Mouse (Mus musculus) liver, embryonic 11.5 days (tissue): ENCODE data around the gene A4galt. TPM values are rescaled to one million over a fixed set of nuclear protein-coding genes. Genes with fewer than 3 reads are reported as not detected.
"Not testable (repeated sequence)": the region's sequence is repeated elsewhere in the genome, so short reads cannot be mapped to it uniquely, and the experiment has no call there.

Experiments used
- ATAC-seq: fragments of 200-750 bp; cut with Nextera tagmentation; replicated peaks from 2 replicates; pipeline ENCODE4 v1.8.0; 2017; ENCODE audit warnings: moderate number of reproducible peaks, mild to moderate bottlenecking, moderate TSS enrichment, moderate library complexity; ENCODE audit not compliant: low FRiP score
- DNase-seq: peaks from one replicate; pipeline ENCODE4 v3.0.0-alpha.2; 2017; ENCODE audit warnings: low spot score
- H3K27ac ChIP-seq: fragments of 300-500 bp; sonication (generic); 2 replicates; pipeline ENCODE4 v1.5.1; 2014; ENCODE audit warnings: mild to moderate bottlenecking, low read depth, low read length, control low read depth
- H3K27me3 ChIP-seq: fragments of 300-500 bp; sonication (generic); replicated peaks from 2 replicates; pipeline ENCODE4 v1.6.1; 2014; ENCODE audit warnings: low read length, mixed read lengths; ENCODE audit not compliant: control insufficient read depth, insufficient read depth
- H3K36me3 ChIP-seq: fragments of 300-500 bp; sonication (generic); 2 replicates; pipeline ENCODE4 v1.6.1; 2014; ENCODE audit warnings: mild to moderate bottlenecking, low read length, moderate library complexity, mixed read lengths; ENCODE audit not compliant: control insufficient read depth, insufficient read depth
- H3K4me1 ChIP-seq: fragments of 300-500 bp; sonication (generic); replicated peaks from 2 replicates; pipeline ENCODE4 v1.6.1; 2014; ENCODE audit warnings: low read length, mixed read lengths; ENCODE audit not compliant: control insufficient read depth, insufficient read depth
- H3K4me2 ChIP-seq: fragments of 300-500 bp; sonication (generic); 2 replicates; pipeline ENCODE4 v1.6.1; 2014; ENCODE audit warnings: mild to moderate bottlenecking, control low read depth, moderate library complexity
- H3K4me3 ChIP-seq: fragments of 300-500 bp; sonication (generic); 2 replicates; pipeline ENCODE4 v1.5.1; 2014; ENCODE audit warnings: low read depth, low read length, control low read depth
- H3K9ac ChIP-seq: fragments of 300-500 bp; sonication (generic); 2 replicates; pipeline ENCODE4 v1.6.1; 2014; ENCODE audit warnings: low read depth, low read length, control low read depth
- H3K9me3 ChIP-seq: fragments of 300-500 bp; sonication (generic); 2 replicates; pipeline ENCODE4 v1.6.1; 2016; ENCODE audit warnings: low read length, inconsistent platforms, mixed read lengths; ENCODE audit not compliant: control insufficient read depth
- WGBS: fragments of 180-500 bp; shearing (Covaris S2); extraction: QIAGEN DNeasy Blood & Tissue Kit; methylation state at CpG from one replicate; pipeline ENCODE4 v1.1.7; 2014; 5-methylcytosine and 5-hydroxymethylcytosine counted together
- polyA plus RNA-seq: library from polyadenylated mRNA; unstranded; fragments of >200 nt; fragmentation: Nextera tagmentation; extraction: Ambion mirVana; gene quantifications from 2 replicates; pipeline ENCODE4 v1.2.1, GENCODE M21; 2014

The A4galt gene
- polyA plus RNA-seq, 1 experiment from 2014 or later: 0.12 TPM

DNA sequence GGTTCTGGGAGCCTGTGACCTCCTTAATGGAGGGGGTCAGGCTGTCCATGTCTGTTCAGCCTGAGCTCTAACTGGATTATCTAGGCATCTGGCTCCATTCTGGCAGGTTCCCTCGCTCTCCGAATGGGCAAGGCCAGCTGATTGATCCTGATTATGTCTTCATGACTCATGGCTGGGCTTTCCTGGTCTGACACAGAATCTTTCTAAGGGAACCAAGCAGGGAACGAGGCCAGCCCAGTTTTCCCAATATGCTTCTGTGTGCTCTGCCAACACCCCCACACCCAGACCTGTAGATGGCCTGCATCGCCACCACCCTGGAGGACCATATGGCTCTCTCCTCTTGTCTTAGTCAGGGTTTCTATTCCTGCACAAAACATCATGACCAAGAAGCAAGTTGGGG lies 25.9 kb upstream of the A4galt start:
- no peak overlapping the region for H3K9ac ChIP-seq
- H3K9me3 ChIP-seq: no peaks in the 10 kb centered on the region
- no peak for DNase-seq
- H3K36me3 ChIP-seq: no peaks in the 10 kb centered on the region
- no peak for ATAC-seq
- H3K27ac ChIP-seq: no peak overlapping the region
- no peaks in the 10 kb centered on the region for H3K27me3 ChIP-seq
- no peaks in the 10 kb centered on the region for H3K4me1 ChIP-seq
- WGBS: 80% methylated on average over 4 of the region's 4 CpGs
- no peak overlapping the region for H3K4me2 ChIP-seq
- H3K4me3 ChIP-seq: no peak overlapping the region

- H3K4me1 ChIP-seq, H3K27ac ChIP-seq, H3K4me2 ChIP-seq, H3K9me3 ChIP-seq, H3K36me3 ChIP-seq, H3K27me3 ChIP-seq, DNase-seq, ATAC-seq, H3K9ac ChIP-seq, H3K4me3 ChIP-seq: not testable (repeated sequence)
Measured at GRCm38 (mm10) chr15:83274237-83274636, 22.7 kb upstream of the A4galt start.

- Histone ChIP-seq H3K4me2 (no peak overlapping the region), H3K4me3 (no peak overlapping the region), H3K27ac (no peak overlapping the region), H3K9me3 (no peaks in the 10 kb centered on the region), H3K9ac (no peak overlapping the region), H3K4me1 (no peaks in the 10 kb centered on the region), H3K36me3 (no peaks in the 10 kb centered on the region), H3K27me3 (no peaks in the 10 kb centered on the region)
- no peak for ATAC-seq
- DNase-seq: no peak
- WGBS: 74% methylated on average over 2 of the region's 2 CpGs
Measured at GRCm38 (mm10) chr15:83273017-83273416, 21.4 kb upstream of the A4galt start.

DNA sequence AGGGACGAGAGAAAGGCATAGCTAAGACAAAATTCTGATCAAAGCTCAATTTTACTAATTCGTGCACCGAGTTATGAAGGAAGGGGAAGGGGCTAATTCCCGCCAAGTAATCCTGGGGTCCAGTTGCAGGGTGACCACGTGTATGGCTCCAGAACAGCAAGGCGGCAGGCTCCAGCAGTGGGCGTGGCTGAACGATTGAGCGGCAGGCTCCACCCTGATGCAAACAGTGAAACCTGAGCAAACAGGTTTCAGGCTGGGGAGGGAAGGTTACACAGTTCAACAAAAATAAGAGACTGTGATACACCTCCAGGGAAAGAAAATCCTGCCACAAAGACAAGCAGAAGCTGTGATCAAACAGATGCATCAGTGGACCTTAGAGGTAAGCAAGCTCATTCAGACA lies 19.6 kb upstream of the A4galt start:
- H3K27me3 ChIP-seq, ATAC-seq, H3K27ac ChIP-seq, H3K9me3 ChIP-seq, H3K9ac ChIP-seq, H3K36me3 ChIP-seq, DNase-seq, H3K4me3 ChIP-seq, H3K4me1 ChIP-seq, H3K4me2 ChIP-seq: not testable (repeated sequence)
- 26% methylated on average over 9 of the region's 9 CpGs for WGBS

DNA sequence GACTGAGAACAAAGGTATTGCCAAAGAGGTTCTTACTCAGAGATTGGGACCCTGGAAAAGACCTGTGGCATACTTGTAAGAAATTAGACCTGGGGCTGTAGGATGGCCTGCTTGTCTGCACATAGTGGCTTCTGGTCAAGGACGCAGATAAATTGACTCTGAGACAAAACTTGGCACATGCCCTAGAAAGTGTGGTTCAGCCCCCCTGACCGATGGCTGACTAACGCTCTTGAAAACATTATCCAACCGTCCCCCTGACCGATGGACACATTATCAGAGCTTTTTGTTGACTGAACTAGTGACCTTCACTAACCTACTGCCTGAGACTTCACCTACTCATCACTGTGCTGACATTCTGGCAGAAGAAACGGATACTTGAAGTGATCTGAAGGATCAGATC lies 18.4 kb upstream of the A4galt start:
- not testable (repeated sequence) for H3K4me2 ChIP-seq, H3K9me3 ChIP-seq, H3K4me1 ChIP-seq, DNase-seq, H3K27me3 ChIP-seq, H3K27ac ChIP-seq, H3K9ac ChIP-seq, ATAC-seq, H3K36me3 ChIP-seq, H3K4me3 ChIP-seq
- 60% methylated on average over 6 of the region's 6 CpGs for WGBS

DNA sequence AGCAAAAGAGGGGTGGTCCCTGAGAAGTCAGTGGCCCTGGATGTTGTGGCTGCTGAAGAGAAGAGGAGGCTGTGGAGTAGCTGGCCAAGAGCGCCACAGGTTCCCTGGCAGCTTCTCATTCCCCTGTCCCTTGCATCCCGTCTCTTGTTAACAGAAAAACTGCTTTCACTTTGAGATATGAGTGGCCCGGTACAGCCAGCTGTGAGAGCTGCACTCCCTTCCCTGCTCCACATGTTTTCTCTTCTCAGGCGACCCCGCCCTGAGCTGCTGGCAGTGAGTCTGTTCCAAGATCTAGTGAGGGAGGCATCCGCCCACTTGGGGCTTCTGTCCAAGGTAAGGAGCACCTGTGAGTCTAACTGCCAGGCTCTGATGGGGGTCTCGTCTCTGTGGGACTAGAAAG lies 16.9 kb upstream of the A4galt start:
- not testable (repeated sequence) for ATAC-seq, H3K4me2 ChIP-seq
- 44% methylated on average over 6 of the region's 7 CpGs for WGBS

GRCm38 (mm10) chr15:83265269-83265668 lies 13.7 kb upstream of the A4galt start:
- Histone ChIP-seq H3K9ac (no peak overlapping the region), H3K4me3 (no peak overlapping the region), H3K27me3 (no peaks in the 10 kb centered on the region), H3K9me3 (no peaks in the 10 kb centered on the region), H3K4me2 (no peak overlapping the region), H3K36me3 (no peaks in the 10 kb centered on the region), H3K27ac (no peak overlapping the region), H3K4me1 (no peaks in the 10 kb centered on the region)
- WGBS: 12% methylated on average over 1 of the region's 1 CpGs
- ATAC-seq (no peak), DNase-seq (no peak)

More for the DNA sequence above, 16.9 kb upstream of the A4galt start:
- DNase-seq, H3K27me3 ChIP-seq, H3K36me3 ChIP-seq, H3K4me3 ChIP-seq, H3K27ac ChIP-seq, H3K9ac ChIP-seq, H3K9me3 ChIP-seq, H3K4me1 ChIP-seq: not testable (repeated sequence)

DNA sequence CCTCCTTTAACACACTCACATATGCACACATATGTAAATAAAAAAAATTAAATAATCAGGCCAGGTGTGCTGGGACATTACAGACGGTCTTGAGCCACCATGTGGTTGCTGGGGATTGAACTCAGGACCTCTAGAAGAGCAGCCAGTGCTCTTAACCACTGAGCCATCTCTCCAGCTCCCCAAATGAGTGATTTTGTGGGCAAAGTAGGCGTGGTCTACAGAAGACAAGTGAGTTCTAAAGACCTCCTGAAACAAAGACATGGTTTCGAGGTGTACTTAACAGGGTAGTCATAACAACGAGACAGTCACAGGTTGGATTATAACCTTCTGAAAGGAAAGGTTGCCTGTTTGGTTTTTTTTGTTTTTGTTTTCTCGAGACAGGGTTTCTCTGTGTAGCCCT lies 11.8 kb upstream of the A4galt start:
- H3K36me3 ChIP-seq: no peaks in the 10 kb centered on the region
- H3K9me3 ChIP-seq: no peaks in the 10 kb centered on the region
- H3K9ac ChIP-seq: no peak overlapping the region
- 72% methylated on average over 5 of the region's 5 CpGs for WGBS
- no peak overlapping the region for H3K4me3 ChIP-seq
- no peak overlapping the region for H3K4me2 ChIP-seq
- no peak for DNase-seq
- ATAC-seq: no peak
- no peaks in the 10 kb centered on the region for H3K4me1 ChIP-seq
- H3K27ac ChIP-seq: no peak overlapping the region
- no peaks in the 10 kb centered on the region for H3K27me3 ChIP-seq

- 83% methylated on average over 13 of the region's 13 CpGs for WGBS
- H3K27ac ChIP-seq: no peak overlapping the region
- ATAC-seq (no peak), DNase-seq (no peak)
- no peaks in the 10 kb centered on the region for H3K36me3 ChIP-seq
- no peaks in the 10 kb centered on the region for H3K4me1 ChIP-seq
- H3K4me2 ChIP-seq: no peak overlapping the region
- H3K9ac ChIP-seq: no peak overlapping the region
- H3K9me3 ChIP-seq: no peaks in the 10 kb centered on the region; the same call in 1 of the 2 replicates
- H3K4me3 ChIP-seq: no peak overlapping the region
- H3K27me3 ChIP-seq: peaks cover 3% of the 10 kb centered on the region
Measured at GRCm38 (mm10) chr15:83257906-83258305, 6.3 kb upstream of the A4galt start.
